Mouse (Mus musculus) olfactory bulb, adult 2 months (tissue): ENCODE results near the gene Cubn. TPM values are rescaled to one million over a fixed set of nuclear protein-coding genes. Genes with fewer than 3 reads are reported as not detected.

ENCODE experiments used
- H3K27ac ChIP-seq: fragments of 200-500 bp; 2 replicates; pipeline ENCODE4 v1.5.1; 2012; ENCODE audit warnings: low read depth, low read length; ENCODE audit not compliant: insufficient read depth
- H3K4me1 ChIP-seq: fragments of 200-500 bp; 2 replicates; pipeline ENCODE4 v1.6.1; 2012; ENCODE audit warnings: low read length; ENCODE audit not compliant: control insufficient read depth, insufficient read depth
- H3K4me3 ChIP-seq: fragments of 200-500 bp; 2 replicates; pipeline ENCODE4 v1.5.1; 2012; ENCODE audit warnings: mild to moderate bottlenecking, low read depth, low read length, moderate library complexity; ENCODE audit not compliant: insufficient read depth
- CTCF ChIP-seq: fragments of 200-500 bp; IDR thresholded peaks from 2 replicates; pipeline ENCODE4 v1.5.1; 2012; ENCODE audit warnings: low read depth, mild to moderate bottlenecking, low read length, moderate library complexity; ENCODE audit not compliant: insufficient read depth
- POLR2A ChIP-seq: fragments of 200-500 bp; IDR thresholded peaks from 2 replicates; pipeline ENCODE4 v1.6.1; 2012; ENCODE audit warnings: mild to moderate bottlenecking, low read depth, low read length, moderate library complexity; ENCODE audit not compliant: insufficient read depth
- WGBS: fragments of 180-500 bp; shearing (Covaris S2); methylation state at CpG from one replicate; pipeline ENCODE4 v1.1.7; 2018; 5-methylcytosine and 5-hydroxymethylcytosine counted together
- polyA plus RNA-seq: library from polyadenylated mRNA; stranded (reverse); fragments of >200 nt; gene quantifications from 2 replicates; pipeline ENCODE4 v1.2.4, GENCODE M21; 2012; ENCODE audit warnings: low replicate concordance; ENCODE audit not compliant: missing spikeins, insufficient read depth, insufficient read length

The Cubn gene
- polyA plus RNA-seq, 1 experiment: not detected

DNA sequence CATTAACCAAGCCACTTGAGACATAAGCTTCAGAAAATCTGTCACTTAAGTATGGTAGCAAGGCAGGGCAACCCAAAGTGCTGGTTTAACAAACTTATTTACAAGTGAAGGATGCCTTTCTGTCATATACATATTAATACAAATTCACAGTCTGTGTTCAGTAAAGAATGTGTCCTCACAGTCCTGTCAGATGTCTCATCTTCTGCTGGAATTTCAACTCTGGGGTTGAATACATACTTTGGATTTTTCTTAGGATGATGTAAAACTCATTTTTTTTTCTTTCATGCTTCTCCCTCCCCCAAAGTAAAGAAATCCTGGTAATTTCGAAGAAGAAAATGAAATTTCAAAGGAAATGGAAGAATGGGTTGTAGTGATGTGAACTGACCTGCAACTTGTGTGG lies 34.8 kb downstream of the Cubn start:
- Histone ChIP-seq H3K4me3 (no peak overlapping the region), H3K4me1 (no peaks in the 10 kb centered on the region), H3K27ac (no peak overlapping the region)
- 72% methylated on average over 1 of the region's 1 CpGs for WGBS
- no peak for TF ChIP-seq CTCF
- TF ChIP-seq POLR2A: no peak

- H3K27ac ChIP-seq: no peak overlapping the region
- WGBS: 74% methylated on average over 13 of the region's 13 CpGs
- no peaks in the 10 kb centered on the region for H3K4me1 ChIP-seq
- TF ChIP-seq POLR2A (no peak), CTCF (no peak)
- no peak overlapping the region for H3K4me3 ChIP-seq
These were observed 39.8 kb downstream of the Cubn start for GRCm38 (mm10) chr2:13451495-13452491.

GRCm38 (mm10) chr2:13450895-13451294 lies 40.7 kb downstream of the Cubn start:
- H3K27ac ChIP-seq: no peak overlapping the region
- H3K4me1 ChIP-seq: no peaks in the 10 kb centered on the region
- TF ChIP-seq CTCF (no peak), POLR2A (no peak)
- 44% methylated on average over 3 of the region's 3 CpGs for WGBS
- H3K4me3 ChIP-seq: no peak overlapping the region

DNA sequence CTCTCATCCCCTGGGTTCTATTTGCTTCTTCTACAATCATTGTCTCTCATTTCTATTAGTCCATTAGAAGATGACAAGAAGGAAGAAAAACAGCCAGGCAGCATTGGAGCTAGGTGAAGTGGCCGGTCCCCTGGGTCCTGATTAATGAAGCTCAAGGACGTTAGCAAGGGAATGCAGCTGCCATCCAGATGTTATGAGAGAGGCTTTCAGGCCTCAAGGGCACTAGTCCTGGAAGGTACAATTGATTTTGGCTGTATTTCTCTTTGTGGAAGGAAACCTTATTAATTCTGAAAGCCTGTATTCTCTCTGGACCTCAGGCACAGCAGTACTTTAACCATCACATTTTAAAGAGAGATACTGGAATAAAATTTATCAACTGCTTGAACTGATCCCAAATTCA lies 41.1 kb downstream of the Cubn start:
- Histone ChIP-seq H3K27ac (no peak overlapping the region), H3K4me1 (no peaks in the 10 kb centered on the region), H3K4me3 (no peak overlapping the region)
- TF ChIP-seq CTCF (no peak), POLR2A (no peak)
- 78% methylated on average over 2 of the region's 2 CpGs for WGBS

- no peak overlapping the region for H3K4me3 ChIP-seq
These were observed 46.5 kb downstream of the Cubn start for GRCm38 (mm10) chr2:13445156-13445555.

GRCm38 (mm10) chr2:13438983-13439382 lies 52.6 kb downstream of the Cubn start:
- TF ChIP-seq POLR2A (no peak), CTCF (no peak)
- no peak overlapping the region for H3K27ac ChIP-seq
- WGBS: 75% methylated on average over 1 of the region's 1 CpGs
- no peak overlapping the region for H3K4me3 ChIP-seq
- no peaks in the 10 kb centered on the region for H3K4me1 ChIP-seq

More at GRCm38 (mm10) chr2:13445156-13445555, 46.5 kb downstream of the Cubn start:
- Histone ChIP-seq H3K4me1 (no peaks in the 10 kb centered on the region), H3K27ac (no peak overlapping the region)
- TF ChIP-seq POLR2A: no peak
- TF ChIP-seq CTCF: no peak
- WGBS: 81% methylated on average over 4 of the region's 4 CpGs

DNA sequence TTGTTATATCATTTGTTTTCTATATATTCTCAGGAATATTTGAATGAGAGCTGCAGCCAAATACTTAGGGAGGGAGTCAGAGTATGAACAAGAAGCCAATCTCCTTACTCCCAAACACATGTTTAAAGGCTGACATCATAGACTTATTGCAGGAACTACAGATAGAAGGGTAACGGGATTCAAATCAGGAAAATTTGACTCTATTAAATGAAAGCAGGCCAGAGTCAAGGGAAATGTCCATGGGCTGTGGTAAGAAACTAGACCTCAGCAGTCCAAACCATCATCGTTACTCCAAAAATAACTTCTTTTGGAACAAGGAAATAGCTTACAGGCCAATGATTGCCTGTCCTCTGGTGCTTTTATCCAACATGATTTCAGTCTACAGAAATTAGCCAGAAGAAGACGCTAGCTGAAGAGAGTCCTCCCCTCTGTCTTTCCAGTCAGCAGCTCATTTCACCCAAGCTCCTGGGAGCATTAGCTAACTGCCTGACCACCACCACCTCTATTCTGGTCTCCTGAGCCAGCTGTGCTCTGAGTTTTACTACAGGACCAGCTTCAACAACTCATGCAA lies 53.3 kb downstream of the Cubn start:
- 88% methylated on average over 3 of the region's 3 CpGs for WGBS
- H3K27ac ChIP-seq: no peak overlapping the region
- no peaks in the 10 kb centered on the region for H3K4me1 ChIP-seq
- no peak overlapping the region for H3K4me3 ChIP-seq
- TF ChIP-seq POLR2A (no peak), CTCF (no peak)

- H3K4me1 ChIP-seq: no peaks in the 10 kb centered on the region
- H3K4me3 ChIP-seq: no peak overlapping the region
- no peak overlapping the region for H3K27ac ChIP-seq
- WGBS: 94% methylated on average over 4 of the region's 4 CpGs
- TF ChIP-seq POLR2A: no peak
- TF ChIP-seq CTCF: no peak
These were observed 59.6 kb downstream of the Cubn start for GRCm38 (mm10) chr2:13432002-13432401.
